Mouse (Mus musculus) lung, adult 10 weeks (tissue): Measurements from ENCODE around the gene Olfr740. TPM values are rescaled to one million over a fixed set of nuclear protein-coding genes. Genes with fewer than 3 reads are reported as not detected.

ENCODE experiments used
- polyA plus RNA-seq: library from polyadenylated mRNA; stranded (reverse); fragments of 350-450 nt; fragmentation: Illumina TruSeq; extraction: RNeasy Lipid Tissue Mini Kit (QIAGEN cat#74804); gene quantifications from one replicate; pipeline ENCODE4 v1.2.3, GENCODE M21; 2014; ENCODE audit warnings: low read depth, low replicate concordance; ENCODE audit not compliant: insufficient read depth

Gene Olfr740
- polyA plus RNA-seq, result not detected

GRCm38 (mm10) chr14:50445245-50445644 lies at the start of gene Olfr740:
Gene Olfr740, plus strand, starts transcription at chr14:50445545.

DNA sequence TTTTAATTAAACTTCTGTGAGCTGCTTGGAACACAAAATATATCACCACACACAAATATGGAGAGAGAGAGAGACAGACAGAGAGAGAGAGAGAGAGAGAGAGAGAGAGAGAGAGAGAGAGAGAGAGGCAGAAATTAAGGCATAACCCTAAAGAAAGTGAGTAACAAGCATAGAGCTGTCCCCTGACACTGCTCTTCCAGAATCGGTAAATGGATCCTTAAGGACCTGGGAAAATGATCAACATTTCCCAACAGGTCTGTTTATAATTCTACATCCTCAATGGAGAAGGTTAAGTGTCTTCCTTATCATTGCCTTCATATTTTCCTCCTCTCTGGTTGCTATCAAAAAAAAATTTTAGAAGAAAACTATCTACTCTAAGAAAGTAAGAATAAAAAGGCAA lies 38.1 kb upstream of the Olfr740 start, which contains the start of gene Olfr738:
TSS of gene Olfr738 (plus strand) at position 301 of the 400 bp plus-strand sequence.

GRCm38 (mm10) chr14:50418326-50418725 lies 27.0 kb upstream of the Olfr740 start, which contains the start of gene Olfr739:
Gene Olfr739, plus strand, starts transcription at chr14:50418626.

DNA sequence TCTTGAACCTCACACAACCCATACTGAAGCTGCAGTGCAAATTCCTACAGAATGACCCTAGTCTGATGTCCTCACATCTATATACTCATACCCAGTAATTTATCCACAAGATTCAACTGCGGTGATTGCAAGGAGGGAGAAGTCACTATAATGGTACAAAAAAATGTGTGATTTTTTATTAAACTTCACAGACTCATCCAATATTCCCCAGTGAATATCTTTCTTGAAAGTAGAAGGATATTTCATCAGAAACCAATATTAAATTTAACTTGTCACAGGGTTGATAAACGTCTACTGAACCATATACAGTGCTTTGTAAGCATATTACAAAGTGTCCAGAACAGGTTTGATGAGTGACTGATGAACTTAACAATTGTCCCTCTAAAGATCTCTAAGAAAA lies 27.1 kb downstream of the Olfr740 start, which contains the start of gene Olfr741:
TSS of gene Olfr741 (plus strand) at position 301 of the 400 bp plus-strand sequence.

GRCm38 (mm10) chr14:50503300-50503699 lies 58.0 kb downstream of the Olfr740 start, which contains the start of gene Olfr742:
Gene Olfr742, plus strand, starts transcription at chr14:50503600.

Other genes starting within 250 kb of the Olfr740 start
- gene Olfr731, start 203.7 kb upstream of the Olfr740 start, polyA plus RNA-seq, result not detected
- not detected for gene Olfr732, start 161.3 kb upstream of the Olfr740 start, polyA plus RNA-seq
- gene Olfr733, start 144.0 kb upstream of the Olfr740 start, polyA plus RNA-seq, result not detected
- gene Olfr734, start 118.8 kb upstream of the Olfr740 start, polyA plus RNA-seq, result not detected
- gene Olfr735, start 96.7 kb upstream of the Olfr740 start, polyA plus RNA-seq, result not detected
- 0.20 TPM for gene Tlr11, start 87.6 kb upstream of the Olfr740 start, polyA plus RNA-seq
- gene Olfr736, start 64.4 kb upstream of the Olfr740 start, polyA plus RNA-seq, result not detected
- not detected for gene Olfr738, start 38.0 kb upstream of the Olfr740 start, polyA plus RNA-seq
- gene Olfr739, start 26.9 kb upstream of the Olfr740 start, polyA plus RNA-seq, result not detected
- not detected for gene Olfr741, start 27.2 kb downstream of the Olfr740 start, polyA plus RNA-seq
- not detected for gene Olfr742, start 58.1 kb downstream of the Olfr740 start, polyA plus RNA-seq
- not detected for gene Olfr743, start 76.3 kb downstream of the Olfr740 start, polyA plus RNA-seq
- not detected for gene Olfr744, start 169.3 kb downstream of the Olfr740 start, polyA plus RNA-seq
- not detected for gene Olfr745, start 193.8 kb downstream of the Olfr740 start, polyA plus RNA-seq
- gene Olfr746, start 201.5 kb downstream of the Olfr740 start, polyA plus RNA-seq, result not detected
- not detected for gene Olfr747, start 247.7 kb downstream of the Olfr740 start, polyA plus RNA-seq